Mouse (Mus musculus) heart, embryonic 14.5 days (tissue): ENCODE measurements around the gene Spindoc. TPM values are rescaled to one million over a fixed set of nuclear protein-coding genes. Genes with fewer than 3 reads are reported as not detected.
A peak's percentile ranks its signal among the peaks of the same experiment; 100 is the strongest.

ENCODE experiments used
- ATAC-seq: fragments of 200-750 bp; cut with Nextera tagmentation; 2 replicates; pipeline ENCODE4 v1.8.0; 2017; ENCODE audit warnings: low read depth, moderate TSS enrichment; ENCODE audit not compliant: insufficient number of reproducible peaks, insufficient read depth, low FRiP score
- H3K27ac ChIP-seq, 2 experiments: fragments of 200-500 bp in 1 of 2; fragments of 300-500 bp in 1 of 2; sonication (generic) in 1 of 2; replicated peaks in 1 of 2; 2 replicates each; pipeline ENCODE4 v1.5.1; 2012 to 2014; ENCODE audit warnings: low read depth in 2 of 2, low read length in 2 of 2, control low read depth in 1 of 2, mild to moderate bottlenecking in 1 of 2, mixed read lengths in 1 of 2; ENCODE audit not compliant: control insufficient read depth in 1 of 2, insufficient read depth in 1 of 2
- H3K27me3 ChIP-seq: fragments of 300-500 bp; sonication (generic); 2 replicates; pipeline ENCODE4 v1.6.1; 2014; ENCODE audit warnings: mild to moderate bottlenecking, low read length, control low read depth; ENCODE audit not compliant: control insufficient read depth, insufficient read depth
- H3K36me3 ChIP-seq: fragments of 300-500 bp; sonication (generic); 2 replicates; pipeline ENCODE4 v1.6.1; 2014; ENCODE audit warnings: mild to moderate bottlenecking, control low read depth, low read length, mixed read lengths; ENCODE audit not compliant: control insufficient read depth, insufficient read depth
- H3K4me1 ChIP-seq, 2 experiments: fragments of 200-500 bp in 1 of 2; fragments of 300-500 bp in 1 of 2; sonication (generic) in 1 of 2; 2 replicates each; pipeline ENCODE4 v1.6.1; 2012 to 2014; ENCODE audit warnings: low read length in 2 of 2, control low read depth in 1 of 2, mixed read lengths in 1 of 2; ENCODE audit not compliant: control insufficient read depth in 2 of 2, insufficient read depth in 2 of 2
- H3K4me2 ChIP-seq: fragments of 300-500 bp; sonication (generic); 2 replicates; pipeline ENCODE4 v1.6.1; 2014; ENCODE audit warnings: mild to moderate bottlenecking, low read length
- H3K4me3 ChIP-seq, 2 experiments: fragments of 200-500 bp in 1 of 2; fragments of 300-500 bp in 1 of 2; sonication (generic) in 1 of 2; 2 replicates each; pipeline ENCODE4 v1.5.1; 2012 to 2014; ENCODE audit warnings: low read length in 2 of 2, mild to moderate bottlenecking in 2 of 2, control low read depth in 1 of 2, low read depth in 1 of 2, moderate library complexity in 1 of 2; ENCODE audit not compliant: control insufficient read depth in 1 of 2, insufficient read depth in 1 of 2
- H3K9ac ChIP-seq: fragments of 300-500 bp; sonication (generic); 2 replicates; pipeline ENCODE4 v1.6.1; 2014; ENCODE audit warnings: mild to moderate bottlenecking, low read length
- H3K9me3 ChIP-seq: fragments of 300-500 bp; sonication (generic); 2 replicates; pipeline ENCODE4 v1.6.1; 2016; ENCODE audit warnings: low read length, control low read depth; ENCODE audit not compliant: control insufficient read depth
- WGBS: fragments of 180-500 bp; shearing (Covaris S2); extraction: QIAGEN DNeasy Blood & Tissue Kit; methylation state at CpG from one replicate; pipeline ENCODE4 v1.1.7; 2014; 5-methylcytosine and 5-hydroxymethylcytosine counted together
- polyA plus RNA-seq: library from polyadenylated mRNA; unstranded; fragments of >200 nt; fragmentation: Nextera tagmentation; extraction: Ambion mirVana; gene quantifications from 2 replicates; pipeline ENCODE4 v1.2.1, GENCODE M21; 2014

The Spindoc gene
- polyA plus RNA-seq, 1 experiment from 2014 or later = 14.8 TPM

GRCm38 (mm10) chr19:7340780-7341475 is 41.9 kb downstream of the Spindoc start:
- under 1% methylated on average over 36 of the region's 46 CpGs for whole genome bisulfite sequencing
- Histone ChIP-seq H3K4me1 (peaks cover 29 to 43% of the 10 kb centered on the region in 2 experiments), H3K36me3 (peaks cover 4% of the 10 kb centered on the region; the same call in 1 of the 2 replicates), H3K4me3 (peak overlapping the region; percentile 93 to 96), H3K27ac (peak overlapping the region; percentile 41 to 88), H3K4me2 (peak overlapping the region; percentile 95), H3K9me3 (no peaks in the 10 kb centered on the region), H3K9ac (peak overlapping the region; percentile 97), H3K27me3 (no peaks in the 10 kb centered on the region)
- peak; percentile 84 for ATAC-seq

- Histone ChIP-seq H3K4me1 (peaks cover 30 to 47% of the 10 kb centered on the region in 2 experiments), H3K27me3 (no peaks in the 10 kb centered on the region), H3K4me3 (peak overlapping the region; percentile 93 to 96), H3K9me3 (no peaks in the 10 kb centered on the region), H3K36me3 (peaks cover 4% of the 10 kb centered on the region; the same call in 1 of the 2 replicates), H3K4me2 (peak overlapping the region; percentile 95), H3K27ac (peak overlapping the region in 1 of 2 experiments; percentile 88; a peak in 3 of 4 replicates), H3K9ac (peak overlapping the region; percentile 97)
- ATAC-seq = no peak
- 2% methylated on average over 15 of the region's 15 CpGs for WGBS
These were observed 42.4 kb downstream of the Spindoc start for GRCm38 (mm10) chr19:7340371-7340779.

GRCm38 (mm10) chr19:7339867-7340266 is 42.9 kb downstream of the Spindoc start:
- Histone ChIP-seq H3K9ac (peak overlapping the region; percentile 97), H3K27me3 (no peaks in the 10 kb centered on the region), H3K4me3 (peak overlapping the region; percentile 93 to 96), H3K4me2 (peak overlapping the region; percentile 95), H3K36me3 (peaks cover 4% of the 10 kb centered on the region; the same call in 1 of the 2 replicates), H3K9me3 (no peaks in the 10 kb centered on the region), H3K4me1 (peaks cover 30 to 47% of the 10 kb centered on the region in 2 experiments), H3K27ac (no peak overlapping the region)
- 53% methylated on average over 4 of the region's 4 CpGs for WGBS
- ATAC-seq = no peak

GRCm38 (mm10) chr19:7339026-7339425 is 43.8 kb downstream of the Spindoc start:
- H3K36me3 ChIP-seq = peaks cover 4% of the 10 kb centered on the region; the same call in 1 of the 2 replicates

GRCm38 (mm10) chr19:7337781-7338342 is 44.9 kb downstream of the Spindoc start:
- 0 out of 4 replicates have a peak overlapping the region, but pooled peaks of 1 of the 2 experiments have one; percentile 41 for H3K27ac ChIP-seq
- 55% methylated on average over 2 of the region's 2 CpGs for WGBS
- H3K27me3 ChIP-seq = no peaks in the 10 kb centered on the region
- H3K4me1 ChIP-seq = peaks cover 30 to 47% of the 10 kb centered on the region in 2 experiments
- no peak overlapping the region for H3K4me2 ChIP-seq
- peak overlapping the region; percentile 6; the same call in 1 of the 2 replicates for H3K9ac ChIP-seq
- no peak for ATAC-seq
- H3K9me3 ChIP-seq = no peaks in the 10 kb centered on the region
- no peak overlapping the region for H3K4me3 ChIP-seq
- H3K36me3 ChIP-seq = peaks cover 7% of the 10 kb centered on the region; the same call in 1 of the 2 replicates

More at GRCm38 (mm10) chr19:7339026-7339425, 43.8 kb downstream of the Spindoc start:
- WGBS = 37% methylated on average over 5 of the region's 5 CpGs
- Histone ChIP-seq H3K9ac (peak overlapping the region; percentile 97; the same call in 1 of the 2 replicates), H3K4me2 (peak overlapping the region; percentile 95), H3K4me1 (peaks cover 30 to 47% of the 10 kb centered on the region in 2 experiments), H3K9me3 (no peaks in the 10 kb centered on the region), H3K4me3 (peak overlapping the region in 1 of 2 experiments; percentile 93; a peak in 2 of 4 replicates), H3K27me3 (no peaks in the 10 kb centered on the region), H3K27ac (0 out of 4 replicates have a peak overlapping the region, but pooled peaks of 1 of the 2 experiments have one; percentile 41)
- ATAC-seq = no peak

GRCm38 (mm10) chr19:7335656-7336055 is 47.1 kb downstream of the Spindoc start:
- no peak for ATAC-seq
- H3K4me2 ChIP-seq = no peak overlapping the region
- no peaks in the 10 kb centered on the region for H3K9me3 ChIP-seq
- WGBS = 73% methylated on average over 4 of the region's 4 CpGs
- H3K27ac ChIP-seq = no peak overlapping the region
- H3K9ac ChIP-seq = no peak overlapping the region
- peaks cover 27 to 47% of the 10 kb centered on the region in 2 experiments for H3K4me1 ChIP-seq
- H3K4me3 ChIP-seq = no peak overlapping the region
- no peaks in the 10 kb centered on the region for H3K27me3 ChIP-seq
- H3K36me3 ChIP-seq = peaks cover 14% of the 10 kb centered on the region; the same call in 1 of the 2 replicates

GRCm38 (mm10) chr19:7334049-7334448 is 48.7 kb downstream of the Spindoc start:
- ATAC-seq = no peak
- H3K36me3 ChIP-seq = peaks cover 16% of the 10 kb centered on the region; the same call in 1 of the 2 replicates
- H3K27me3 ChIP-seq = no peaks in the 10 kb centered on the region
- no peak overlapping the region for H3K9ac ChIP-seq
- H3K27ac ChIP-seq = no peak overlapping the region
- WGBS = 78% methylated on average over 2 of the region's 2 CpGs
- peaks cover 15 to 35% of the 10 kb centered on the region in 2 experiments for H3K4me1 ChIP-seq
- no peak overlapping the region for H3K4me3 ChIP-seq
- no peak overlapping the region for H3K4me2 ChIP-seq
- no peaks in the 10 kb centered on the region for H3K9me3 ChIP-seq
